Mouse (Mus musculus): ENCODE data around the gene Zfp318.

- TF ChIP-seq POLR2A (IDR thresholded peaks at IDR 0.05; ENCODE audit: borderline replicate concordance, low read depth, low read length): no peak
- TF ChIP-seq CTCF (IDR thresholded peaks at IDR 0.05; ENCODE audit: low read depth, low read length): no peak
Observed at GRCm38 (mm10) chr17:46467830-46468229, 84.3 kb downstream of the Zfp318 start.

All from bone marrow macrophage, adult 2 months (primary cell).